Mouse (Mus musculus) thymus, postnatal 10 days (tissue): ENCODE data around the gene Shpk.

Experiments
- DNase-seq, 2 experiments: peaks; one replicate each; pipeline ENCODE4 v3.0.0; 2021; ENCODE audit warnings: low spot score in 2 of 2

Shpk gene

DNA sequence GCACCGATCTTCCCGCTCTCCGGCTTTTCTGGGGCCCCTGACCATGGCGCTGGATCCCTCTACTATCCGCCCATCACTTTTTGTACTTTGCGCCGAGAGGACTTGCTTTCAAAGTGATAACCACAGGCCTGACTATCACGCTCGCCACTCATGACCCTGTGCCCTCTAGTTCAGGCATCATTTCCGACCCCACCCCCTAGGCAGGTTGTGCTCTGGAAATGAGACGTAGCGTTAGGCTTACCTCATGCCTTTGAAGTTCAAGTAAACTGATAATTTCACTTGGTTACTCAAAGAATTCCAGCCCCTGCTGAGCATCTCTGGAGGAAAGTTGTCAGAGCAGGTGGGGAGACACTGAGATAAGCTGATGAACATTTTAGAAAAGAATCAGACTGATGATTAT is 619 bp downstream of the Shpk start:
- DNase-seq: peak; percentile 23 to 28

DNA sequence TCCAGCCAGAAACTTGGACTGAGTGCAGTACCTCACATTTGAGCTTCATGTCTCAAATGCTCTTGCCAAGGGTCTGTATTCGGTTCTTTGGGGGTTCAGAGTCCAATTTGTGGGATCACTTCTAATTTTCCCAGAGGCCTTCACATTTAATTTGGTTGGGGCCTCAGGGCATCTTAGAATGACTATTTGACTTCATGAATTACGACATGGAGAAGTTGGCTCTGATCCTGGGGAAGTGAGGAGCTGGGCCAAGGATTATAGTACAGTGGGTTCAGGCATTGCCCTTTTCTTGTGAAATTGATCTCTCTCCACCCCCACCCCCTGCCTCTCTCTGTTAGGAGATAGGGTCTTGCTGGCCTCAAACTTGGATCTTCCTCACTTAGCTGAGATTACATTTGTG is 1.8 kb downstream of the Shpk start:
- no peak for DNase-seq

DNA sequence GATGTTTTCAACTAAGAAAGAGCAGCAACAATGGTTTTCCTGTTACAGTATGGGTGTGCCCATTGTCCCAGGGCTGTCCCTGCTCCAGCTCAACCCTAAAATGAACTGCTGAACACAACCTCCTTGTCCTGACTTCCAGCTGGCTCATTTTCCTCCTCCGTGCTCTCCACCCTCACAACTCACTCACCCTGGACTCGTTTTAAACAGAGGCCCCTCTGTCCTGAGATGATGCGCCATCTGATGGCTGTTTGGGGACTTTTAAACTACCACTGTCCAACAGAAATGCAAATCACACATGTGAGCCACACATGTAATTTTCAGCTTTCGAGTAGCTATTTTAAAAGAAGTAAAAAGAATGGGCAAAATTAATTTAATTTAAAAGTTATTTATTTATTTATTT is 2.3 kb downstream of the Shpk start:
- DNase-seq: no peak

DNA sequence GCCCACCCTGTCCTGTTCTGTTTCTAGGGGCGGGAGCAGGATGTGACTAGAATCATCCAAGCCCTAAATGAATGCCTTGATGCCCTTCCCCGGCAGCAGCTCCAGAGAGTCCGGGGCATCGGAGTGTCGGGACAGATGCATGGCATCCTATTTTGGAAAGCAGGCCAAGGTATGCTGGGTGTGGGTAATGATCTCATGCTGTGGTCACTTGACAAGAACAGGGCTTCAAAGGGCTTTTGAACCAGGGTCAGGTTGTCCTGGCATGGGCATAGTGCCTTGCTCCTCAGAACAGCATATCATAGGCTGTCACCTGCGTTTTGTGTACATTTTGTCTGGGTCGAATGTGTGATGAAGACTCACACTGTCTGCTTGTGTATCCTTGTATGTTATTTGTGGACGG is 4.6 kb downstream of the Shpk start:
- DNase-seq: no peak

DNA sequence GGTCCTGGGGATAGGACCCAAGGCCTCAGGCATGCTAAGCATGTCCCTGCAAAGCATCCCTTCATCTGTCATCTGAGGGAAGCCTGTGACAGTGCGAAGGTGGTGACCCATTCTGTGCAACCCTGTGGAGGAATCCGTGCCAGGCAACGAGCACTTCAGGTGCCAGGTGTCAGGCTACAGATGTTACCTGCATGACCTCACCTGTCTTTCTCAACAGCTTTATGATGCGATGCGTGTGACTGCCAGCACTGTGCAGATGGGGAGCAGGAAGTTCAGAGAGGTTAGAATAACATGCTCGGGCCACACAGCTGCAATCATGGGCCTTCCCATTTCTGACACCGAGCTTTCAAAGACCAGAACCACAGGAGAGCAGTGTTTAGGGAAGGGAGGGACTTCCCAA is 5.9 kb downstream of the Shpk start:
- DNase-seq: no peak

DNA sequence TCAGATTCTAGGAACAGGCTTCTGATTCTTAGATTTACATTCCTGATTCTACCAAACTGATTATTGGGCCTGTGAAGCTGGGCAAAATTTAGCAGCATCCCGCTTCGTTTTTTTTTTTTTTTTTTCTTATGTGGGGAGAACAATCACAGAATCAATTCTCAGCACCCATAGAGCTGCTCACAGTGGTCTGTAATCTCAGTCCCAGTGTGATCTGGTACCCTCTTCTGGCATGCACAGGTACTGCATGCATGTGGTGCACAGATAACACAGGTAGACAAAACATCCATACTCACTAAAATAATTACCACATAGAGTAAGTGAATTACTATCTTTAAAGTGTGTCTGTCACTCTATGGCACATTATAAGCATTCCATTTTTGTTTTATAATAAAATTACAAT is 8.4 kb downstream of the Shpk start:
- no peak for DNase-seq

DNA sequence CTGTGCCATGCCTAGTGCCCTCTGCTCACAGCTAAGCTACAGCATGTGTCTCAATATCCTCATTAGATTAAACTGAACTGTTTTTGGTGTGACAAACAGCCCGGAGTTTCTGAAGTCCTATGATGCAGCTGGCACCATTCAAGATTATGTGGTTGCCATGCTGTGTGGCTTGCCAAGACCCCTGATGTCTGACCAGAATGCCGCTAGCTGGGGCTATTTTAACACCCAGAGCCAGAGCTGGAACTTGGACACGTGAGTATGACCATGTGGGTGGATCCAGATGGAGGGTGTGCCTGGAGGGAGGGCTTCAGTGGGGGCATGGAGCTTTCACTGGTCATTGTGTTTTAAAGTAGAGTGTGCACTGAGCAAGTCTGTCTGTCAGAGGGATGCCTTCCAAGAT is 14.7 kb downstream of the Shpk start:
- DNase-seq: no peak

DNA sequence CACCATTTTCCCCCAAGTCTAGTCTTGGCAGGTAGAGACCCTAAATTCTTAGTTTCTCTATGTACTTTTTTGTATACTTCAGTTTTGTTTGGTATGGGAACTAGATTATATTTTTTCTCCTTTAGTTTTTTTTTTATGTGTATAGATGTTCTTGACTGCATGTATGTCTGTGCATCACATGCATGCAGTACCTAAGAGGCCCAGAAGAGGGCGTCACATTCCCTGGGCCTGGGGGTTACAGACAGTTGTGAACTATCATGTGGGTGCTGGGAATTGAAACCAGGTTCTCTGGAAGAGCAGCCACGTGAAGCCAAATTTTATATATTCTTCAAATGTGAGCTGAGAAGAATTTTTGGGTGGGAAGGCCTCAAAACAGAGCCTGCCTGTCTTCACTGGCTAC is 20.4 kb downstream of the Shpk start:
- no peak for DNase-seq

DNA sequence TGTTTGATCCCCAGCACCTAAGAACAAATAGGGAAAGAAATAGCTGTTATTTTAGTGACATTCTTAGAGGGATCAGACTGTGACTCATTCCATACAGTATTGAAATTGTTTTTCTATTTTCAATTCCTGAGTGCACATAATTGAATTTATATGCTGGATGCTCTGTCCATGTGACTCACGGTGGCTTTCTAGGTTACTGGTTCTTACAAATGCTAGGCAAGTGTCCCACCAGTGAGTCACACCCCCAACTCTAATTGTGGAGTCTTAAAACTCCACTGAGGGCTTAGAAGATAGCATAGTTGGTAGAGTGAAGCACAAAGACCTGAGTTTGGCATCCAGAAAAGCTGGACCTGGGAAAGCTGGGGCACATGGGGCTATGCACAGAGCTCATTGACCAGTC is 21.4 kb downstream of the Shpk start:
- no peak for DNase-seq

DNA sequence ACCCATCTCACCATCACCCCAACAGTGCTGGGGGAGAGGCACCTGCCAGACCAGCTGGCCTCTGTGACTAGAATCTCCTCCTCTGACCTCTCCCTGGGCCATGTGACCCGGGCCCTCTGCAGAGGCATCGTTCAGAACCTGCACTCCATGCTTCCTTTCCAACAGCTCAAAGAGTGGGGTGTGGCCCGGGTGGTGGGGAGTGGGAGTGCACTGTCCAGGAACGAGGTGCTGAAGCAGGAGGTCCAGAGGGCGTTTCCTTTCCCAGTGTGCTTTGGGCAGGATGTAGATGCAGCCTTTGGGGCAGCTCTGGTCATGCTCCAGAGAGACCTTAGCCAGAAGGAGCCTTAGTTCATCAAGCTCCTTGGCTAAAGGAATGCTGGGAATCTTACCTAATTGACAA is 23.6 kb downstream of the Shpk start:
- DNase-seq: no peak

DNA sequence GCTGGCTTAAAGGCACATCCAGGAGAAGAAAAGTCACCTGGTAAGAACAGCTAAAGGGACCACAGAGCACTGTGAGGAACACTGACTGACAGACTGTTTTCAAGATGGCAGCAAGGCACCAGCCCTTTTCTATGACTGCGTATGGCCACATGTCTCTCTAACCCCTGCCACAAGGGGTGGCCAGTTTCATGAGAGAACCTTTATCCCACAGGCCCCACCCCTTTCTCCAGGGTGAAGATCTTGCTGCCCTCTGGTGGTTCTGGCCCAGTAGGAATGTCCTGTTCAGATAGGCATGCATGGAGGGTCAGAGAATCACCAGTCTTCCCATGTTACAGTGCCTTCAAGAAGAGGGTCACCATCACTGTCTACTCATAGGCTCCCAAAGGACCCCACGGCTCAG is 24.7 kb downstream of the Shpk start:
- no peak for DNase-seq

DNA sequence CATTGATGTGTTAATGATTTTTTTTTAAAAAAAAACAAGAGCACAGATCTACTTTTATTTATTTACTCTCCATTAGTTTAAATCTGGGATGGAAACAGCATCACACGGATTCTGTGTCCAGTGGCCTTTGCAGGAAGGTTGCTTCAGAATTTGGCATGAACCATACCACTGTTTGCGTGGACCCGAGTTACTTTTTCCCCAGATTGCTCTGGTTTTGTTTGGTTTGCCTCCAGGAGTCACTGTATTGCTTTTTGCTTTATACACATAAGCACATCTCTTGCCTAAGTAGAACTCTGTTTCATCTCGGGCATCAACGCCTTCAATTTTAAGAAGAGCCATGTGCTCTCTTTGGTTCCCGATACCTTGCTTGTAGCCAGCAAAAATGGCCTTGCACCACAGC is 26.6 kb downstream of the Shpk start:
- no peak for DNase-seq

DNA sequence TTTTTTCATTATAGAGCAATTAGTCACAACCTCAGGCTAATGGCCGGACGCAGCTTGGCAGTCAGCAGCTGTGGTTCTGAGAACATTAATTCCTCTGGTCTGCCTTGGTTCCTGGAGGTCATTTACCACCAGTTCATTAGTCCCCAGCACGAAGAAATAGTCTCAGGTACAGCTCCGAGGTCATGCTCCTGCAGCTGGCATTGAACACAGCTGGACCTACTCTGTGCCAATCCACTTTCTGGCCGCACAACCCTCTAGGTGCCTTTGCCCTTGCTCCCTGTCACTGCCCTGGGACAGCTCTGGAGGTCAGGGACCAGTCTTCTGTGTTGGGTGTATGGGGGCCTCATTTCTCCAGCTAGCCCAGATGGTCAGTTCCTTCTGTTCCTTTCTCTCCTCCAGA is 29.6 kb downstream of the Shpk start:
- DNase-seq: no peak

DNA sequence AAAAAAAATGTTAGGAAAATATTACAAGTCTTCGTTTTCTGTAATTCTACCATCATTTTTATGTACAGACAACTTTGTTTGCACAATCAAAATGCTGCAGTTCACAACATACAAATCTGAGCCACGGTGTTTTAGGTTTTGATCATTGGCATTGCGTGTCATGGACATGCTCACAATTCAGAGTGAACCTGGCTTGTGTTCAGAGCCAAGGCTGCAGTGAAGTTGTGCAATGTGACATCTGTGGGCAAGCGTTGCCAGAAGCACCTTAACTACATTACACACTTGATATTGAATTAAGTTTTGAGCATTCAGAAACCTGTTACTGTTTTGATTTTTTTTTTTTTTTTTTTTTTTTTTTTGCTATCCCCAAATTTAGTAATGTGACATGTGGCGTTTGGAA is 30.8 kb downstream of the Shpk start:
- no peak for DNase-seq

DNA sequence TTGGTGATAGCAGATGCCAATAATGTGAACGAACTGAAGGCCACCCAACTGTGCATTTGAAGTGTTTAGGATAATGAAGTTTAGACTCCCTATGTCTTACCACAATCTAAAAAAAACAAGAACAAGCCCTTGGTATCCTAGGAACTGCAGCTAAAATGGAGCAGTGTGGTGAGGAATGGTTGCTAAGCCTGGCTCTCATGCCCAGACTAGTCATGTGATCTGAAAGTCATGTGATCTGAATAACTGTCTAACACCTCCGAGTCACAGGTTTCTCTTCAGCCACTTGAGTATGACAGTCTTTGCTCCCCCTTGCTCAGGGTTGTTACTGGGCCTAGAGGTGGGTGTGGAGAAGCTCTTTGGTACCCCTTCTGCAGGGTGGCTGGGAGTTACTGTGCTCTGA is 33.3 kb downstream of the Shpk start:
- no peak for DNase-seq

DNA sequence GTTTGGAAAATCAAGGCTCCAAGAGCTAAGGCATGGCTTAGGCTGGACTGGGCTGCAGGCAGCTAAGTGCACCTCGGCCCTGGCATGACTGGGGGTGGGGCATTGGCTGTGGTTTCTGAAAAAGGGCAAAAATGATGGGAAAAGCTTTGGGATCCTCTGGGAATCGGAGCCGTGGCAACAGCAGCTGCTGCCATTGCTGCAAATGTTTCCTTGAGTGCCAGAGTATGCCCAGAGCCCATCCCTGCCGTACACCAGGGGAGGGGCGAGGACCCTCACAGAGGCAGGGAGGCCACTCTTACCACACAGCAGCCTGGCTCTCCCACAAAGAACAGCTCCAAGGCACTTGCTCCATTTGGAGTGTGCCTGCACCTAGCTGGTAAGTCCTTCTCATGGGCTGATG is 34.7 kb downstream of the Shpk start, which contains the start of gene Trpv1:
TSS of gene Trpv1 (plus strand) at position 301 of the 400 bp plus-strand sequence.
- no peak for DNase-seq

DNA sequence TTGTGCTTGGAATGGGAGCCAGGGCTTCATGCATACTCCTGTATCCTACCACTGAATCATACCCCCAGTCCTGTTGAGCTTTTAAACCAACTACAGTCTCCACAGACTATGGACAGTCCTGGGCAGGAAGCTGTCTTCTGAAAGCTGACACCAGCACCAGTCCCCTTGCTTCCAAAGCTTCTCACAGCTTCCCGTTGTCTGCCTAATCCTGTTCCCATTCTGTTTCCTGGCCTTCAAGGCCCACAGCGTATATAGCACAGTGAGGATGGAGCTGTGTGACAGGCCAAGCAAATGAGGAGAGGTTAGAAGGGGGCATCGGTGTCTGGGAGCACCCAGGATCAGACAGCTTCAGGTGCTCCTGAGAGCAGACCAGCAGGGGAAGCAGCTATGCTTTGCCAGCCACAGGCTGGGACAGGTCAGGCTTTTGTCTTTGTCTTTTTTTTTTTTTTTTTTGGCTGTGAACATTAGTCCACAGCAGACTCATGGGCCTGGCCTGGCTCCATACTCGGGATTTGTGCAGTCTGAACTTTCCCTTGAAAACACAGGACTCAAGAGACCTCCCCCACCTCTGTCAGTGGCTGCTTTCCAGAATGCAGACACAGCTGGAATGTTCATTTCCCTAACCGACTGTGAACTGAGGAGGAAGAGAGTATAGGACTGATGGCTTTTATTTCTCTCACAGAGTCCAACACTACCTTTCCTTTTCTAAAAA is 36.9 kb downstream of the Shpk start:
- no peak for DNase-seq

DNA sequence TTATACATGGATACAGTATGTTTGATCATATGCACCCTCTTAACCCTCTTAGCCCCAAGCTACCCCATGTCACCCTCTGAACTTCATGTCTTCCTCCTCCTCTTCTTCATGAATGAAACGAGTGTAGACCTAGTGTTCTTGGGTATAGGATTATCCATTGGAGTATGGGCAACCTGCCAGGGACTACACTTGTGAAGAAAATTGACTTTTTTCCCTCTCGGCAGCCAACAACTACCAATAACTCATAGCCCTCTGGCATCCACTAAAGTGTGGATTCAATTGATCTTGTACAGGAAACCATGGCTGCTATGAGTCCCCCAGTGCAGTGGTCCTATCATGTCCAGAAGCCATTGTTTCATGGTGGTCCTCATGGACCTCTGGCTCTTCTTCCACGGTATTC is 37.5 kb downstream of the Shpk start:
- DNase-seq: no peak

DNA sequence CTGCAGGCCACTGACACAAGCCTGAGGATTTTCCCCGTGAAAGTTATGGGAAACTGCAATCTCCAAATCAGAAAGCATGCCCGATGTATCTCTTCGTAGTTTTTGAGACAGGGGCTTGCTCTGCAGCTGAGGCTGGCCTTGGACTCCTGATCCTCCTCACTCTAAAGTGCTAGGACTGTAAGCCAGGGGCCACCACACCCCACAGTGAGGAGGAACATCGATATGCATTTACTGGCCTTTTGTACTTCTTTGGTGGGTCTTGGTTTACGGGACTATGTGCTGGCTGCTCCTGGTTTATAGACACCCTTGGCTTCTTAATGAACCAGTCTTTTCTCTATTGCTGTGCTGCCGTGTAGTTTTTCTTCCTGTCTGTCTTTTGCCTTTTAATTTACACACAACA is 42.9 kb downstream of the Shpk start:
- no peak for DNase-seq

DNA sequence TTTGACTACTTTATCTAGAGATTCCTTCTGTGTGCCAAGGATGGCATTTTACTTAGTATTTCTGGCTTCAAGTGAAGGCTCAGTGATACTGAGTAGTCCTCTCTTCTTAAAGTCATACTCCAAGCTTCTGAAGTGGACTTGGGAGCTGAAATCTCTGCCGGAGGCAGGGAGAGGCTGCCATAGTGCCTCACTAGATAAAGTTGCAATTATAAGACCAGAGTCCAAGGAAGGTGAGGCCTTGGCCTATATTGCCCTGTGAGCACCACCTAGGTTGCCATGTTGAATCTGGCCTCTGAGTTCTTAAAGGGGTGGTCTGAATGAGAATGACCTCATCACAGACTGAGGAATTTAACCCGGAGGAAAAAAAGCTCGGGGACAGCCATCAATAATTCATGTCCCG is 43.5 kb downstream of the Shpk start:
- no peak for DNase-seq

DNA sequence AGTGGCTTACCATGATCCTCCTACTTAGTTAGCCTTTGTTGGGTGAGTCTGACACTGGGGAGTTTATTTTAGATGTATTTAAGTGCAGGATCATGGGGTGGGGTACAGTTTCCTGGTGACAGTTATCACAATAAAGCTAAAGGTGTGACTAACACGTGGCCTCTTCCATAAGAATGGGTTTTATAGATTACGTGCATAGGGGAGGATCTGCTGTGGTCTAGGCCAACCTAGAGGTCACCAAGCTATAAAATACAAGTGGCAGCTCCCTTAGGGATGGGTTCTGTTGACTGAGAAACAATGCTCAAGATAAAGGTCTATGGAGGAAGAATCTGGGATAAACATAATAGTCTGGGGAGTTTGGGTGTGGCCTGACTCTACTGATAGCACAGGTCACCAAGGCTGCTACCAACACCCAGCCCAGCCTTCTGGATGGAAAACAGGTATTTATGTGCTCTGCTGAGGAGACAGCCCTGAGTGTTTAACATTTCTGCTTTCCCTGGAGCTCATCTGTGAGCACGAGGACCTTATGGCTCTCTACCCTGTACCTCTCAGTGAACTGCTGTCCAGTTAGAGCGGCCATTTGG is 58.2 kb downstream of the Shpk start:
- no peak for DNase-seq

DNA sequence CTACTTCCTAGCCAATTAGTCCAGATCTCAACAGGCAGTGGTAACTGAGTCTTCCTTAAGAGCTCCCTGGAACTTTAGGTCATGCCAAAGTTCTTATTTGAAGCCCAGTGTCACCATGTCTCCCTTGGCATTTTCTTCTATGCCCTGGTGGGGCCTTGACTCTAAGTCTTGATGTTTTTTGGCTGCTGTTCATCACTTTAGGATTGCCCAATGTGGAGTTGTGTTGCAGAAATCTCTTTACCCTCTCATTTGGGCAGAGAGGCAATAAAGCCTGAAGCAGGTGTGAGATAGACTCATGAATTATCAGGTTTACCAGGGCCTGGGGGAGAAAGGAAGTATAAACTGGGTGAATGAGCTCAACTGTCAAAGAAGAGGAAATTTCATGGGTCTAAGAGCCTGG is 59.4 kb downstream of the Shpk start:
- no peak for DNase-seq

DNA sequence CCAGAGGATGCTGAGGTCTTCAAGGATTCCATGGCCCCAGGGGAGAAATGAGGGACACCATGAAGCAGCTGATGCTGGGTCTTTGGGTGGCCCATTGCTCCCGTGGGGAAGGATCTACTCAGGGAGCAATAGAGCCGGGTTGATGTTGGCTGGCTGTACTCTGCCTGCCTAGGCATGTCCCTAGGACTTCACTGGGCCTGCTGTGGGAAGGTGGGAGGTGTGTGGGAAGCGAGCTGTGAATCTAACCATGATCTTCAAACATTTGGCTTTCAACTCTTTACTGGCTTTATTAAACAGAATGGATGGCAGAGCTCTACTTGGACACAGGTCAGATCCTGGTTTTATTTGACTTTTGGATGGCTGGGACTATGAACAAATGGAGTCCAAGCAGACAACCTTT is 61.2 kb downstream of the Shpk start:
- no peak for DNase-seq

DNA sequence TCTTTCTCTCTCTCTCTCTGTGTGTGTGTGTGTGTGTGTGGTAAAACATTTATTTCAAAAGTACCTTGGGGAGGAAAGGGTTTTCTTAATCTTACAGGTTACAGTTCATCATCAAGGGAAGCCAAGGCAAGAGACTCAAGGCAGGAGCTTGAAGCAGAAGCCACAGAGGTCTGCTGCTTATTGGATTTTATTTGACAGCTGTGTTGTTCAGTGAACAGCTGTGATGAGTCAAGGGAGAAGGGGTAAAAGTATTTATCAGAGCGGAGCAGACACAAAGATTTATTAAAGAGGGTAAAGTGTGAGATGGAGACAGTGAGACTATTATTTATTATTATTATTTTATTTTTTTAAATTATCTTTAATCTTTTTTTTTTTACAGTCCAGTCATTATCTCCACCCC is 62.1 kb downstream of the Shpk start:
- no peak for DNase-seq
